Mouse (Mus musculus): ENCODE measurements around the gene Nosip.

Gene Nosip

GRCm38 (mm10) chr7:45036702-45037101, 25.5 kb upstream of the Nosip start:
- DNase-seq = no peak

DNA sequence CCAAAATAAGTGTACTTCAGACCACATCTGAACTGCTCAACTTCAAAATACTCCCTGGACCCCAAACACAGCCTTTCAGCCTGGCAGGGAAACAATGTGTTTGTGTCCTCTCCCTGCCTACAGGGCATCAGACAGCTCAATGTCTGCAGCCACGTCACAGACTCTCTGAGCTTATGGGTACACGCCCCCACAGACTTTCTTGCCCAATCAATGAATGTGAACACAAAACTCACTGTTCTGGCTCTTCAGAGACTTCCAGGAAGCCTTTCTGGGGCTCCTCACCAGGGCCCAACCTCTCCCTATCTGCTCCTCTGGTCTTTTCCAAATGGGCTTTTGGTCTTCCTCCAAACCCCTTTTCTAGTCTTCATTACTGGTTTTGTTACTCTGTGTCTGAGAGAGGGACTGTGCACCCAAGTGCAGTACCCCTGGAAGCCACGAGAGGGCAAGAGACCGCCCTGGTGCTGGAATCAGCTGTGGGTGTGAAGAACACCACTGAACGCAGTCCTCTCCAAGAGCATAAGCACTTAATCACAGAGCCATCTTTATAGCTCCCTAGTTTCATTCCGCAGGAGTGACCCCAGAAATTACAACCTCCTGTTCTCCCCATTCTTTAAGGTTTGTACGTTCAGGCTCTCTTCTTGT, 24.4 kb upstream of the Nosip start:
- no peak for DNase-seq

- DNase-seq = no peak
These were observed 23.8 kb upstream of the Nosip start for GRCm38 (mm10) chr7:45038411-45038810.

GRCm38 (mm10) chr7:45040851-45041250, 21.4 kb upstream of the Nosip start:
- no peak for DNase-seq

- DNase-seq = no peak
These were observed 18.9 kb upstream of the Nosip start for GRCm38 (mm10) chr7:45043307-45043706.

- no peak for DNase-seq
These were observed 16.5 kb upstream of the Nosip start for GRCm38 (mm10) chr7:45045741-45046140.

- no peak for DNase-seq
These were observed 15.3 kb upstream of the Nosip start for GRCm38 (mm10) chr7:45046853-45047350.

DNA sequence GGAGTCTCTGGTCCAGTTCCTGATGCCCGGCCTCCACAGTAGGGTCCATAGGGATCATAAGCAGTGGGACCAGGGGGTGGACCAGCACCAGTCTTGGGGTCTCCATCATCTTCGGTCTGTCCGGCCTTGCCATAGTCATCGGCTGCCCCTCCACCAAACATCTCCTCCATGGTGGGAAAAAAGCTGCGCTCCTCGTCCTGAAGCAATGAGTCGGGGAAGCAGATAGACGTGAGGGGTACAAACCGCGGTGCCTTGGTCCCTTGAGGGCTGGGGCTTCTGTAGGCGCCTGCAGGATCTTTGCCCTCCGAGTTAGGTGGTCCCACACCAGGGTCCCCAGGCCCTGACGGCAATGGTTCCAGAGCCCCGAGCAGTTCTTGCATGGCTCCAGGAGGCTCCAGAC, 14.7 kb upstream of the Nosip start:
- no peak for DNase-seq

- DNase-seq = peak; percentile 43
These were observed 14.0 kb upstream of the Nosip start for GRCm38 (mm10) chr7:45048001-45048890.

GRCm38 (mm10) chr7:45048923-45049657, 13.1 kb upstream of the Nosip start:
- peak; percentile 34 for DNase-seq

DNA sequence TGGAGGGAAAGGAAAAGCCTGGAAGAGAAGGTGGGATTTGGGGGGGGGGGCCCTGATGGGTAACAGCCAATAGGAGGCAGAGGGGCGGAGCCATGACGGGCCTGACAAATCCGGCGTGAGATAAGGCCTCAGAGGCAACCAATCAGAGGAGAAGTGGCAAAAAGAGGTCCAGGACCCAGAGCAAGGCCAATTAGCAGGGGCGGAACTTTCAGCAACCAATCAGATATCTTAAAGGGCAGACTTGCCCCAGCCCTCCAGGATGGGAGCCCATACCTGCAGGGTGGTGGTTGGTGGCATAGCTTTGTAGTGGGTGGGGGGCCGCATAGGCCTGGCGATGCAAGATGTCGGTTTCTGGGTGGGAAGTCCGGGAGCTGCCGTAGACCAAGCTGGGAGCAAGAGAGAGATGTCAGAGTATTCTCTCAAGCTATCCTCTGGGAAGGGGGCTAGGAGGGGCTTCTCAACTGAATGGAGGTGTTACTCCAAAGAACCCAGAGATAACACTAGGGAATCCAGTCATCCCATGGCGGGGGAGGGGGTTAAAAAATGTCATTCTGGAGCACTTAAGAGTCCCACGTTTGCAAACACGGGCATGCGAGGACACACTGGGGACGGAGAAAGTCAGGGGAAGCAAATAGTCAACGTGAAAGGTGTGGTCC, 11.2 kb upstream of the Nosip start:
- DNase-seq = peak; percentile 68

GRCm38 (mm10) chr7:45051601-45051974, 10.6 kb upstream of the Nosip start:
- no peak for DNase-seq

- DNase-seq = peak; percentile 65
These were observed 9.9 kb upstream of the Nosip start for GRCm38 (mm10) chr7:45052181-45052861.

DNA sequence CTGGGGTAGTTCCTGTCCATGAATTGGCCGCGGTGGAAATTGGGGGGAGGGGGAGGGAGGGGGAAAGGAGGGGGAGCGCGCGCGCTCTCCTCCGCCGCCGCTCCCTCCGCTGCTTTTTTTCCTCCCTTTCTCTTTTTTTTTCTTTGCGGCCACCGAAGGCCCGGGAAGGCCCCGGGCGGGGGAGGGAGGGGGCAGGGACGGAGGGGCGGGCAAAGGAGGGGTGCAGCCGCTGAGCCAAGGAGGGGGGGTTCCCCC, 9.4 kb upstream of the Nosip start, which contains the start of gene Prr12:
Gene Prr12, minus strand, starts transcription at position 20 of the 255 bp plus-strand sequence.
- no peak for DNase-seq

GRCm38 (mm10) chr7:45053117-45053930, 8.9 kb upstream of the Nosip start:
- DNase-seq = peak; percentile 79

DNA sequence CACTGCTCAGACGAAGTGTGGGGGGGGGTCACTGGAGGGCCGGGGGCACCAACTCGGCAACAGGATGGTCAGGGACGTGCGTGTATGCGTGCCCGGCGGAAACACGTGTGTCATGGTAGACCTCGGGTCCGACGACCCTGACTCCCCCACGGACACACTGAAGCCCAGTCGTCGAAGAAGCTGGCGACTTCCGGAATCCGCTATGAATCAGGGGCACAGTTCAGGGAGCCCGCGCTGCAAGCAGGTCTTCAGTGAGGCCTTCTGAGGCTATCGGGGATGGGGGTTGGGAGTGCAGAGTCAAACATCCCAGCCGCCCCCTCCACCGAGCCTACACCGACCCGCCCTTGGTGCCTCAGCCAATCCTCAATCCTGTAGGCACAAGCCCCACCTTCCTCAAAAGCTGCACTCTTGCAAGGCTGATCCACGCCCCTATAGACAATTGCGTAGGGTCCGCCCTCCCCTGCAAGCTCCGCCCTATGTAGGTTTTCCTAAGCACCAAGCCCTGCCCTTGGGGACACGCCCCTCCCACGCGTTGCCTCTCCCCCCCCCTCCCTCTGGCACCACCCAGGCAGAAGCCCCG, 8.2 kb upstream of the Nosip start:
- peak; percentile 93 for DNase-seq

DNA sequence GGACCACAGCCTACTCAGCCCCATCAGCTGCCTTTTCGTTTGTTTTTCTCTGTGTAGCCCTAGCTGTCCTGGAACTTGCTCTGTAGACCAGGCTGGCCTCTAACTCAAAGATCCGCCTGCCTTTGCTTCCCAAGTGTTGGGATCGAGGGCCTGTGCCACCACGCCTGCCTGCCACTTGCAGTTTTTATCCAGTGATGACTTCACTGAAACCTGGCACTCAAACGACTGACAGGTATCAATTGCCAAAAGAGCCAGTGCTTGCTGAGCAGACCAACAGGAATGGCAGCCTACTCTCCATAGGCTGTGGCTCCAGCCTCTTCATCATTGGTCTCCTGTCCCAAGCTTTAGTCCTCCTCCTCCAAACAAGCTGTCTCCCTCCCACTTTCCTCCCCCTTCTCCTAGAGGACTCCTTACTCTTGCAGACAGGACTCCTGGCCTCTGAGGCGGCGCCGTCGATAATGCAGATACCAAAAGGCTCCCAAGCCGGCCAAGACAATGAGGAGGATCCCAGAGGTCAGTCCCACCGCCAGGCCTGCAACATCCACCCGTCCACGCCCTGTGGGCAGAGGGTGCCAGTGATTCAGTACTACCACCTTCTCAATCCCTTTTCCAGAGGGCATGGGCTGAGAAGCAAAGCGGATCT, 5.8 kb upstream of the Nosip start:
- no peak for DNase-seq

GRCm38 (mm10) chr7:45056972-45057348, 5.3 kb upstream of the Nosip start:
- DNase-seq = no peak

DNA sequence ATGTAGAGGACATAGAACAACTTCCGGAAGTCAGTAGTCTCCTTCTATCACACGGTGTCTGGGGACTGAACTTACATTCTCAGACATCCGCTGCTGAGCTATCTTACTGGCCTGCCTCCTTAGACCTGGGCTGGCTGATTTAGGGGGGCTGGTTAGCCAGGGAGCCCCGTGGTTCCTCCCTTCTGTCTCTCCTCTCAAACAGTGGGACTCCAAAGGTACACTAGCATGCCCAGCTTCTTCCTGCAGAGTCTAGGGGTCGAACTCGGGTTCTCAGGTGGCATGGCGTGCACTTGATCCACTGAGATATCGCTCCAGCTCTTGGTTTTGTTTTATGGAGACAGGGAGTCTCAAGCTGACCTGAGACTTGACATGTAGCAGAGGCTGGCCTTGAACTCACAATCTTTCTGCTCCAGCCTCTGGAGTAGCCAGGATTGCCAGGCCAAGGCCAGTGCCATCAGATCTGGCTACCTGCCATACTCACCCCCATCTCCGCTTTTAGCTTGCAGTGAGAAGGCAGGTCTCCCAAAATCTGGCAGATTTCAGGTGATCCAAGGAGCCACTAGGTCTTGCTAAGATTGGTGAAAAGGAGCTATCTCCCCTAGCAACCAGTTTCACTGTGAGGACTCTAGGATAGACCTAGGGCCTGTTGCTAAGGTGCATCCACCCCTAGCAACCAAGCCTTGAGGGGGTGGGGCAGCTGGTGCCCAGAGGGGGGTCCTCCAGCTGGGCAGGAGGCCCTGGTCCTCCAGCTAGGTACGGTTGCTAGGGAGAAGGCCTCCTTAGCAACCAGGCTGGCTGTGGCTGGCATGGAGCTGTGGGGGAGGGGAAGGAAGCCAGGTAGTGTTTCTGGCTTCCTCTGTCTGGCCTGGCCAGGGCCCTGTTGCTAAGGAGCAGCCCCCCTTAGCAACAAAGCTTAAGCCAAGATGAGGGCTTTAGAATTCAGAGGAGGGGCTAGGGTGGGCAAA, 3.3 kb upstream of the Nosip start:
- DNase-seq = no peak
